Mouse (Mus musculus) bone marrow macrophage, adult 2 months (primary cell): ENCODE measurements around the gene Lipt1.

ENCODE experiments used
- CTCF ChIP-seq: IDR thresholded peaks from 2 replicates; pipeline ENCODE4 v1.5.1; 2012; ENCODE audit warnings: low read depth, mild to moderate bottlenecking, low read length, moderate library complexity
- POLR2A ChIP-seq: IDR thresholded peaks from 2 replicates; pipeline ENCODE4 v1.6.1; 2012; ENCODE audit warnings: mild to moderate bottlenecking, low read depth, low read length, borderline replicate concordance

DNA sequence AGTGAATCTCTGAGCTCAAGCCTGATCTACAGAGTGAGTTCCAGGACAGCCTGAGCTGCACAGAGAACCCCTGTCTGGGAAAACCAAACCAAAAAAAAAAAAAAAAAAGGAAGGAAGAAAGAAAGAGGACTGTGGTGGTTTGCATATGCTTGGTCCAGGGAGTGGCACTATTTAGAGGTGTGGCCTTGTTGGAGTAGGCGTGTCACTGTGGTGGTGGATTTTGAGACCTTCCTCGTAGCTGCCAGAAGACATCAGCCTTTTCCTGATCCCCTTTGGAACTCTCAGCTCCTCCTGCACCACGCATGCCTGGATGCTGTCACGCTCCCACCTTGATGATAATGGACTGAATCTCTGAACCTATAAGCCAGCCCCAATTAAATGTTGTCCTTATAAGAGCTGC, 11.9 kb downstream of the Lipt1 start:
- no peak for TF ChIP-seq CTCF
- TF ChIP-seq POLR2A = no peak
